Mouse (Mus musculus): ENCODE measurements around the gene Gm49318.

Gm49318 gene

GRCm38 (mm10) chr9:22028467-22028866 lies 42.6 kb downstream of the Gm49318 start:
- no peaks in the 10 kb centered on the region for H3K27me3 ChIP-seq (ENCODE audit: control insufficient read depth, insufficient read depth, low read length, poor library complexity, severe bottlenecking)
- no peaks in the 10 kb centered on the region for H3K36me3 ChIP-seq (ENCODE audit: control insufficient read depth, insufficient read depth, low read length, poor library complexity, severe bottlenecking)
- no peak for DNase-seq (ENCODE audit: low read depth, low spot score)

- H3K36me3 ChIP-seq (ENCODE audit: control insufficient read depth, insufficient read depth, low read length, poor library complexity, severe bottlenecking): no peaks in the 10 kb centered on the region
- H3K27me3 ChIP-seq (ENCODE audit: control insufficient read depth, insufficient read depth, low read length, poor library complexity, severe bottlenecking): no peaks in the 10 kb centered on the region
- no peak for DNase-seq (ENCODE audit: low read depth, low spot score)
Observed at GRCm38 (mm10) chr9:22024592-22024991, 46.5 kb downstream of the Gm49318 start.

GRCm38 (mm10) chr9:22017208-22017825 lies 53.7 kb downstream of the Gm49318 start:
- no peaks in the 10 kb centered on the region for H3K27me3 ChIP-seq (ENCODE audit: control insufficient read depth, insufficient read depth, low read length, poor library complexity, severe bottlenecking)
- no peak for DNase-seq (ENCODE audit: low read depth, low spot score)
- peaks cover 3% of the 10 kb centered on the region; the same call in 1 of the 2 replicates for H3K36me3 ChIP-seq (ENCODE audit: control insufficient read depth, insufficient read depth, low read length, poor library complexity, severe bottlenecking)

- DNase-seq (ENCODE audit: low read depth, low spot score): no peak
- no peaks in the 10 kb centered on the region for H3K27me3 ChIP-seq (ENCODE audit: control insufficient read depth, insufficient read depth, low read length, poor library complexity, severe bottlenecking)
- H3K36me3 ChIP-seq (ENCODE audit: control insufficient read depth, insufficient read depth, low read length, poor library complexity, severe bottlenecking): peaks cover 4% of the 10 kb centered on the region; the same call in 1 of the 2 replicates
Observed at GRCm38 (mm10) chr9:22016245-22016644, 54.8 kb downstream of the Gm49318 start.

- H3K36me3 ChIP-seq (ENCODE audit: control insufficient read depth, insufficient read depth, low read length, poor library complexity, severe bottlenecking): peaks cover 7% of the 10 kb centered on the region; the same call in 1 of the 2 replicates
- no peaks in the 10 kb centered on the region for H3K27me3 ChIP-seq (ENCODE audit: control insufficient read depth, insufficient read depth, low read length, poor library complexity, severe bottlenecking)
- DNase-seq (ENCODE audit: low read depth, low spot score): no peak
Observed at GRCm38 (mm10) chr9:22012731-22013130, 58.3 kb downstream of the Gm49318 start.

GRCm38 (mm10) chr9:22011055-22011454 lies 60.0 kb downstream of the Gm49318 start:
- Histone ChIP-seq H3K36me3 (ENCODE audit: control insufficient read depth, insufficient read depth, low read length, poor library complexity, severe bottlenecking) (peaks cover 9% of the 10 kb centered on the region), H3K27me3 (ENCODE audit: control insufficient read depth, insufficient read depth, low read length, poor library complexity, severe bottlenecking) (no peaks in the 10 kb centered on the region)
- DNase-seq (ENCODE audit: low read depth, low spot score): no peak

- H3K36me3 ChIP-seq (ENCODE audit: control insufficient read depth, insufficient read depth, low read length, poor library complexity, severe bottlenecking): peaks cover 5% of the 10 kb centered on the region
- no peaks in the 10 kb centered on the region for H3K27me3 ChIP-seq (ENCODE audit: control insufficient read depth, insufficient read depth, low read length, poor library complexity, severe bottlenecking)
- no peak for DNase-seq (ENCODE audit: low read depth, low spot score)
Observed at GRCm38 (mm10) chr9:22004546-22004945, 66.5 kb downstream of the Gm49318 start.

- H3K27me3 ChIP-seq (ENCODE audit: control insufficient read depth, insufficient read depth, low read length, poor library complexity, severe bottlenecking): no peaks in the 10 kb centered on the region
- no peak for DNase-seq (ENCODE audit: low read depth, low spot score)
- H3K36me3 ChIP-seq (ENCODE audit: control insufficient read depth, insufficient read depth, low read length, poor library complexity, severe bottlenecking): peaks cover 5% of the 10 kb centered on the region
Observed at GRCm38 (mm10) chr9:22003163-22003554, 67.9 kb downstream of the Gm49318 start.

GRCm38 (mm10) chr9:22002194-22003162 lies 68.6 kb downstream of the Gm49318 start, which contains the start of the genes Ccdc151 and Prkcsh:
Ccdc151 (minus strand) TSS chr9:22002634.
Prkcsh (plus strand) TSS chr9:22002806.
- peak; percentile 100 for DNase-seq (ENCODE audit: low read depth, low spot score)
- H3K27me3 ChIP-seq (ENCODE audit: control insufficient read depth, insufficient read depth, low read length, poor library complexity, severe bottlenecking): no peaks in the 10 kb centered on the region
- peaks cover 5% of the 10 kb centered on the region for H3K36me3 ChIP-seq (ENCODE audit: control insufficient read depth, insufficient read depth, low read length, poor library complexity, severe bottlenecking)

- Histone ChIP-seq H3K36me3 (ENCODE audit: control insufficient read depth, insufficient read depth, low read length, poor library complexity, severe bottlenecking) (peaks cover 3% of the 10 kb centered on the region), H3K27me3 (ENCODE audit: control insufficient read depth, insufficient read depth, low read length, poor library complexity, severe bottlenecking) (no peaks in the 10 kb centered on the region)
- no peak for DNase-seq (ENCODE audit: low read depth, low spot score)
Observed at GRCm38 (mm10) chr9:22001633-22002032, 69.4 kb downstream of the Gm49318 start.

- Histone ChIP-seq H3K27me3 (ENCODE audit: control insufficient read depth, insufficient read depth, low read length, poor library complexity, severe bottlenecking) (no peaks in the 10 kb centered on the region), H3K36me3 (ENCODE audit: control insufficient read depth, insufficient read depth, low read length, poor library complexity, severe bottlenecking) (peaks cover 3% of the 10 kb centered on the region)
- no peak for DNase-seq (ENCODE audit: low read depth, low spot score)
Observed at GRCm38 (mm10) chr9:22000296-22000695, 70.8 kb downstream of the Gm49318 start.

- no peaks in the 10 kb centered on the region; the same call in 1 of the 2 replicates for H3K36me3 ChIP-seq (ENCODE audit: control insufficient read depth, insufficient read depth, low read length, poor library complexity, severe bottlenecking)
- DNase-seq (ENCODE audit: low read depth, low spot score): no peak
- H3K27me3 ChIP-seq (ENCODE audit: control insufficient read depth, insufficient read depth, low read length, poor library complexity, severe bottlenecking): no peaks in the 10 kb centered on the region
Observed at GRCm38 (mm10) chr9:21996178-21996867, 74.7 kb downstream of the Gm49318 start.

- H3K36me3 ChIP-seq (ENCODE audit: control insufficient read depth, insufficient read depth, low read length, poor library complexity, severe bottlenecking): no peaks in the 10 kb centered on the region
- DNase-seq (ENCODE audit: low read depth, low spot score): no peak
- H3K27me3 ChIP-seq (ENCODE audit: control insufficient read depth, insufficient read depth, low read length, poor library complexity, severe bottlenecking): no peaks in the 10 kb centered on the region; the same call in 1 of the 2 replicates
Observed at GRCm38 (mm10) chr9:21992227-21992626, 78.8 kb downstream of the Gm49318 start.

GRCm38 (mm10) chr9:21989230-21990110 lies 81.6 kb downstream of the Gm49318 start, which contains the start of gene Rgl3:
Rgl3 (minus strand) TSS chr9:21989446.
- Histone ChIP-seq H3K27me3 (ENCODE audit: control insufficient read depth, insufficient read depth, low read length, poor library complexity, severe bottlenecking) (no peaks in the 10 kb centered on the region; the same call in 1 of the 2 replicates), H3K36me3 (ENCODE audit: control insufficient read depth, insufficient read depth, low read length, poor library complexity, severe bottlenecking) (no peaks in the 10 kb centered on the region)
- peak; percentile 40 for DNase-seq (ENCODE audit: low read depth, low spot score)
